Mouse (Mus musculus) CH12.LX (cell line): ENCODE data around the gene Noxo1. TPM values are rescaled to one million over a fixed set of nuclear protein-coding genes. Genes with fewer than 3 reads are reported as not detected.

Experiments
- DNase-seq: peaks from one replicate; pipeline ENCODE4 v3.0.0-alpha.2; 2013; ENCODE audit errors: extremely low read depth
- H3K27ac ChIP-seq: 2 replicates; pipeline ENCODE4 v1.5.1; 2012; ENCODE audit warnings: low read depth, mild to moderate bottlenecking, control low read depth, moderate library complexity; ENCODE audit not compliant: insufficient read depth
- H3K27me3 ChIP-seq: replicated peaks from 2 replicates; pipeline ENCODE3; 2012; ENCODE audit warnings: inconsistent platforms
- H3K36me3 ChIP-seq, 2 experiments: replicated peaks in 1 of 2; 2 replicates each; pipeline versions ENCODE3 to v1.6.1; 2012; ENCODE audit warnings: inconsistent platforms in 1 of 2, low read length in 1 of 2, mild to moderate bottlenecking in 1 of 2, mixed read lengths in 1 of 2, moderate library complexity in 1 of 2; ENCODE audit not compliant: control insufficient read depth in 1 of 2, insufficient read depth in 1 of 2
- H3K4me1 ChIP-seq, 2 experiments: 2 replicates each; pipeline ENCODE4 v1.6.1; 2012; ENCODE audit warnings: inconsistent platforms in 1 of 2, moderate library complexity in 1 of 2; ENCODE audit not compliant: insufficient read depth in 2 of 2, control insufficient read depth in 1 of 2
- H3K4me2 ChIP-seq: 2 replicates; pipeline ENCODE4 v1.6.1; 2012; ENCODE audit warnings: low read depth, mild to moderate bottlenecking, control low read depth; ENCODE audit not compliant: poor library complexity, insufficient read depth, severe bottlenecking
- H3K4me3 ChIP-seq, 3 experiments: fragments of 150-350 bp in 1 of 3; sonication (generic) in 1 of 3; replicated peaks in 1 of 3; 2 replicates each; pipeline versions ENCODE3 to v1.5.1; 2011 to 2012; ENCODE audit warnings: low read depth in 2 of 3, low read length in 2 of 3, mild to moderate bottlenecking in 2 of 3, moderate library complexity in 2 of 3, control low read depth in 1 of 3, improper control_type of control experiment in 1 of 3, inconsistent platforms in 1 of 3, mixed read lengths in 1 of 3; ENCODE audit not compliant: poor library complexity in 1 of 3
- H3K79me2 ChIP-seq: replicated peaks from 2 replicates; pipeline ENCODE4 v1.6.1; 2012; ENCODE audit warnings: mild to moderate bottlenecking, moderate library complexity; ENCODE audit not compliant: control insufficient read depth, poor library complexity, insufficient read depth, severe bottlenecking; ENCODE audit errors: extremely low read depth
- H3K9ac ChIP-seq: 2 replicates; pipeline ENCODE4 v1.6.1; 2012; ENCODE audit warnings: low read depth, mild to moderate bottlenecking, control low read depth, moderate library complexity; ENCODE audit not compliant: insufficient read depth
- H3K9me3 ChIP-seq: replicated peaks from 2 replicates; pipeline ENCODE3; 2012; ENCODE audit warnings: low read length, inconsistent platforms, mixed read lengths
- CHD1 ChIP-seq: IDR thresholded peaks from 2 replicates; pipeline ENCODE4 v1.6.1; 2012; ENCODE audit warnings: low read depth, low read length, improper control_type of control experiment, inconsistent platforms
- CHD2 ChIP-seq: IDR thresholded peaks from 2 replicates; pipeline ENCODE4 v1.6.1; 2011; ENCODE audit warnings: low read length, improper control_type of control experiment
- E2F4 ChIP-seq: IDR thresholded peaks from 2 replicates; pipeline ENCODE4 v1.6.1; 2011; ENCODE audit warnings: low read depth, low read length, improper control_type of control experiment; ENCODE audit not compliant: insufficient replicate concordance
- ELF1 ChIP-seq: IDR thresholded peaks from 2 replicates; pipeline ENCODE4 v1.6.1; 2014; ENCODE audit warnings: low read depth, mild to moderate bottlenecking, inconsistent platforms, low read length, improper control_type of control experiment
- HCFC1 ChIP-seq: IDR thresholded peaks from 2 replicates; pipeline ENCODE4 v1.6.1; 2012; ENCODE audit warnings: low read depth, mild to moderate bottlenecking, inconsistent platforms, low read length, improper control_type of control experiment
- IRF4 ChIP-seq: IDR thresholded peaks from 2 replicates; pipeline ENCODE4 v1.6.1; 2014; ENCODE audit warnings: low read depth, mild to moderate bottlenecking, inconsistent platforms, low read length, improper control_type of control experiment
- JUN ChIP-seq: IDR thresholded peaks from 2 replicates; pipeline ENCODE4 v1.6.1; 2011; ENCODE audit warnings: low read depth, mild to moderate bottlenecking, low read length, improper control_type of control experiment, moderate library complexity; ENCODE audit not compliant: insufficient read depth
- KAT2A ChIP-seq: IDR thresholded peaks from 2 replicates; pipeline ENCODE4 v1.6.1; 2012; ENCODE audit warnings: low read length, improper control_type of control experiment, inconsistent platforms; ENCODE audit not compliant: insufficient replicate concordance
- MAFK ChIP-seq: IDR thresholded peaks from 2 replicates; pipeline ENCODE4 v1.6.1; 2011; ENCODE audit warnings: low read length, improper control_type of control experiment; ENCODE audit not compliant: insufficient replicate concordance
- MAX ChIP-seq: IDR thresholded peaks from 2 replicates; pipeline ENCODE4 v1.6.1; 2011; ENCODE audit warnings: low read length, improper control_type of control experiment
- MAZ ChIP-seq: IDR thresholded peaks from 2 replicates; pipeline ENCODE4 v1.6.1; 2012; ENCODE audit warnings: low read depth, mild to moderate bottlenecking, inconsistent platforms, low read length, improper control_type of control experiment, moderate library complexity
- MEF2A ChIP-seq: IDR thresholded peaks from 2 replicates; pipeline ENCODE4 v1.6.1; 2014; ENCODE audit warnings: low read depth, mild to moderate bottlenecking, inconsistent platforms, low read length, improper control_type of control experiment, borderline replicate concordance
- NELFE ChIP-seq: IDR thresholded peaks from 2 replicates; pipeline ENCODE4 v1.6.1; 2011; ENCODE audit warnings: low read depth, low read length, improper control_type of control experiment
- POLR2A ChIP-seq: IDR thresholded peaks from 2 replicates; pipeline ENCODE4 v1.6.1; 2011; ENCODE audit warnings: low read depth, mild to moderate bottlenecking, improper control_type of control experiment, low read length
- POLR2AphosphoS2 ChIP-seq: IDR thresholded peaks from 2 replicates; pipeline ENCODE4 v1.6.1; 2011; ENCODE audit warnings: low read depth, low read length, improper control_type of control experiment
- SIN3A ChIP-seq: IDR thresholded peaks from 2 replicates; pipeline ENCODE4 v1.6.1; 2012; ENCODE audit warnings: low read length, improper control_type of control experiment, inconsistent platforms
- SMC3 ChIP-seq: IDR thresholded peaks from 2 replicates; pipeline ENCODE4 v1.6.1; 2011; ENCODE audit warnings: low read depth, low read length, improper control_type of control experiment
- TCF12 ChIP-seq: IDR thresholded peaks from 2 replicates; pipeline ENCODE4 v1.6.1; 2014; ENCODE audit warnings: low read depth, mild to moderate bottlenecking, inconsistent platforms, low read length, improper control_type of control experiment
- UBTF ChIP-seq: IDR thresholded peaks from 2 replicates; pipeline ENCODE4 v1.6.1; 2012; ENCODE audit warnings: low read depth, mild to moderate bottlenecking, inconsistent platforms, low read length, improper control_type of control experiment, moderate library complexity
- USF2 ChIP-seq: conservative IDR thresholded peaks from 2 replicates; pipeline ENCODE4 v1.6.1; 2011; ENCODE audit warnings: low read depth, low read length, improper control_type of control experiment
- ZC3H11A ChIP-seq: IDR thresholded peaks from 2 replicates; pipeline ENCODE4 v1.6.1; 2012; ENCODE audit warnings: low read depth, mild to moderate bottlenecking, inconsistent platforms, low read length, improper control_type of control experiment
- ZKSCAN1 ChIP-seq: IDR thresholded peaks from 2 replicates; pipeline ENCODE4 v1.6.1; 2012; ENCODE audit warnings: low read depth, inconsistent platforms, low read length, improper control_type of control experiment, borderline replicate concordance
- ZMIZ1 ChIP-seq: IDR thresholded peaks from 2 replicates; pipeline ENCODE4 v1.6.1; 2012; ENCODE audit warnings: low read depth, mild to moderate bottlenecking, inconsistent platforms, low read length, improper control_type of control experiment
- ZNF384 ChIP-seq: IDR thresholded peaks from 2 replicates; pipeline ENCODE4 v1.6.1; 2012; ENCODE audit warnings: low read depth, low read length, improper control_type of control experiment, inconsistent platforms
- dilution Hi-C: fragments of 300-500 bp; cut with MboI; formaldehyde crosslinking; loops from 2 replicates; pipeline ENCODE4 v1.14.3; 2020; ENCODE audit warnings: low sequenced_read_pairs; ENCODE audit not compliant: extremely low pct_unique_long_range_greater_than_20kb, extremely low pct_ligation_motif_present
- in situ Hi-C: fragments of 300-500 bp; cut with MboI; formaldehyde crosslinking; loops from 3 replicates; pipeline ENCODE4 v1.14.3; 2019; ENCODE audit warnings: low sequenced_read_pairs, low pct_ligation_motif_present, low pct_unique_long_range_greater_than_20kb, mixed read lengths
- polyA plus RNA-seq: library from polyadenylated mRNA; unstranded; fragments of >175 nt; gene quantifications from 2 replicates; pipeline ENCODE4 v1.2.1, GENCODE M21; 2012; ENCODE audit warnings: low read depth; ENCODE audit not compliant: insufficient read length
- total RNA-seq, 2 experiments: library from RNA; depleted of rRNA; stranded (reverse); fragments of 300-350 nt in 1 of 2; fragments of >200 nt in 1 of 2; gene quantifications; 2 replicates each; pipeline ENCODE4 v1.2.3; 2012 to 2014

Noxo1 gene
- total and polyA plus RNA-seq, 3 experiments = 0.47 to 2.5 (median 0.89) TPM

- peaks cover 37% of the 10 kb centered on the region for H3K79me2 ChIP-seq
- H3K27ac ChIP-seq = no peak within 1 kb of the TSS
- no peaks in the 10 kb centered on the region for H3K9me3 ChIP-seq
- dilution Hi-C loops (no loop called here), in situ Hi-C loops (no loop called here)
- peaks cover 5 to 24% of the 10 kb centered on the region in 2 experiments; a peak in 3 of 4 replicates for H3K4me1 ChIP-seq
- peak within 1 kb of the TSS; percentile 70 to 92 (median 78) for H3K4me3 ChIP-seq
- H3K27me3 ChIP-seq = no peaks in the 10 kb centered on the region
- peak within 1 kb of the TSS; percentile 98 for H3K9ac ChIP-seq
- H3K36me3 ChIP-seq = peaks cover 35 to 58% of the 10 kb centered on the region in 2 experiments
- no peak for DNase-seq
- H3K4me2 ChIP-seq = peak within 1 kb of the TSS; percentile 92
- TF ChIP-seq ZMIZ1 = no peak
- TF ChIP-seq TCF12 = no peak
- TF ChIP-seq POLR2AphosphoS2 = peak; percentile 84
- TF ChIP-seq KAT2A = no peak
- TF ChIP-seq UBTF = no peak
- TF ChIP-seq NELFE = no peak
- TF ChIP-seq MAZ = no peak
- no peak for TF ChIP-seq SIN3A
- no peak for TF ChIP-seq ELF1
- TF ChIP-seq POLR2A = peak; percentile 58
- no peak for TF ChIP-seq HCFC1
- TF ChIP-seq SMC3 = no peak
- 0 out of 2 replicates have a peak, but pooled peaks have one; percentile 8 for TF ChIP-seq CHD2
- TF ChIP-seq E2F4 = no peak
- no peak for TF ChIP-seq IRF4
- no peak for TF ChIP-seq ZNF384
- no peak for TF ChIP-seq ZC3H11A
- TF ChIP-seq JUN = no peak
- TF ChIP-seq MAX = no peak
- TF ChIP-seq CHD1 = no peak
- no peak for TF ChIP-seq MAFK
- no peak for TF ChIP-seq MEF2A
- no peak for TF ChIP-seq USF2
- no peak for TF ChIP-seq ZKSCAN1
Measured at GRCm38 (mm10) chr17:24717943-24718342, 21.9 kb downstream of the Noxo1 start, which contains the start of the genes Rnf151 and Rps2. Gene Rnf151, minus strand, starts transcription at chr17:24718063. Gene Rps2, plus strand, starts transcription at chr17:24718116.
